Mouse (Mus musculus) hindbrain, embryonic 12.5 days (tissue): ENCODE measurements around the gene Ndrg2. TPM values are rescaled to one million over a fixed set of nuclear protein-coding genes. Genes with fewer than 3 reads are reported as not detected.
A peak's percentile ranks its signal among the peaks of the same experiment; 100 is the strongest.
"Not testable (repeated sequence)": the region's sequence is repeated elsewhere in the genome, so short reads cannot be mapped to it uniquely, and the experiment has no call there.

Experiments
- ATAC-seq: fragments of 200-750 bp; cut with Nextera tagmentation; 2 replicates; pipeline ENCODE4 v1.8.0; 2017; ENCODE audit warnings: moderate TSS enrichment; ENCODE audit not compliant: low FRiP score
- H3K27ac ChIP-seq: fragments of 300-500 bp; sonication (generic); 2 replicates; pipeline ENCODE4 v1.5.1; 2016; ENCODE audit warnings: mild to moderate bottlenecking
- H3K27me3 ChIP-seq: fragments of 300-500 bp; sonication (generic); 2 replicates; pipeline ENCODE4 v1.6.1; 2016; ENCODE audit warnings: mild to moderate bottlenecking
- H3K36me3 ChIP-seq: fragments of 300-500 bp; sonication (generic); 2 replicates; pipeline ENCODE4 v1.6.1; 2016; ENCODE audit warnings: mild to moderate bottlenecking
- H3K4me1 ChIP-seq: fragments of 300-500 bp; sonication (generic); 2 replicates; pipeline ENCODE4 v1.6.1; 2016
- H3K4me2 ChIP-seq: fragments of 300-500 bp; sonication (generic); replicated peaks from 2 replicates; pipeline ENCODE4 v1.6.1; 2016; ENCODE audit warnings: mild to moderate bottlenecking
- H3K4me3 ChIP-seq: fragments of 300-500 bp; sonication (generic); 2 replicates; pipeline ENCODE4 v1.5.1; 2016; ENCODE audit warnings: mild to moderate bottlenecking
- H3K9ac ChIP-seq: fragments of 300-500 bp; sonication (generic); 2 replicates; pipeline ENCODE4 v1.6.1; 2016; ENCODE audit warnings: mild to moderate bottlenecking, moderate library complexity
- H3K9me3 ChIP-seq: fragments of 300-500 bp; sonication (generic); replicated peaks from 2 replicates; pipeline ENCODE4 v1.6.1; 2016; ENCODE audit warnings: mild to moderate bottlenecking
- WGBS: fragments of 180-500 bp; shearing (Covaris S2); methylation state at CpG from one replicate; pipeline ENCODE4 v1.1.7; 2016; 5-methylcytosine and 5-hydroxymethylcytosine counted together
- polyA plus RNA-seq: library from polyadenylated mRNA; unstranded; fragments of >200 nt; fragmentation: Nextera tagmentation; extraction: Ambion mirVana; gene quantifications from 2 replicates; pipeline ENCODE4 v1.2.1, GENCODE M21; 2016

Gene Ndrg2
- 34.2 and 39.1 TPM in 2 replicates for polyA plus RNA-seq

GRCm38 (mm10) chr14:51913960-51914762, at the start of gene Ndrg2:
Gene Ndrg2, minus strand, starts transcription at chr14:51914158.
- Histone ChIP-seq H3K4me3 (peak within 1 kb of the TSS; percentile 56), H3K36me3 (no peaks in the 10 kb centered on the region), H3K9me3 (no peaks in the 10 kb centered on the region), H3K27ac (peak within 1 kb of the TSS; percentile 35), H3K4me1 (peaks cover 26% of the 10 kb centered on the region), H3K9ac (peak within 1 kb of the TSS; percentile 68), H3K4me2 (peak within 1 kb of the TSS; percentile 93), H3K27me3 (peaks cover 29% of the 10 kb centered on the region)
- peak; percentile 78 for ATAC-seq
- WGBS = 2% methylated on average over 21 of the region's 23 CpGs

GRCm38 (mm10) chr14:51960316-51960715, 46.4 kb upstream of the Ndrg2 start:
- 85% methylated on average over 2 of the region's 2 CpGs for WGBS
- ATAC-seq = no peak
- Histone ChIP-seq H3K9me3 (peaks cover 4% of the 10 kb centered on the region; the same call in 1 of the 2 replicates), H3K9ac (no peak overlapping the region), H3K4me3 (no peak overlapping the region), H3K36me3 (no peaks in the 10 kb centered on the region), H3K27me3 (no peaks in the 10 kb centered on the region), H3K4me1 (no peaks in the 10 kb centered on the region), H3K4me2 (no peak overlapping the region), H3K27ac (no peak overlapping the region)

GRCm38 (mm10) chr14:51943336-51943735, 29.4 kb upstream of the Ndrg2 start:
- no peak for ATAC-seq
- Histone ChIP-seq H3K9me3 (no peaks in the 10 kb centered on the region), H3K27ac (no peak overlapping the region), H3K4me1 (peaks cover 6% of the 10 kb centered on the region), H3K36me3 (no peaks in the 10 kb centered on the region), H3K27me3 (no peaks in the 10 kb centered on the region), H3K9ac (no peak overlapping the region), H3K4me2 (no peak overlapping the region), H3K4me3 (no peak overlapping the region)
- 88% methylated on average over 6 of the region's 6 CpGs for WGBS

- no peaks in the 10 kb centered on the region for H3K27me3 ChIP-seq
- no peaks in the 10 kb centered on the region for H3K9me3 ChIP-seq
- H3K27ac ChIP-seq = no peak overlapping the region
- no peak overlapping the region for H3K9ac ChIP-seq
- no peak overlapping the region for H3K4me2 ChIP-seq
- H3K4me3 ChIP-seq = no peak overlapping the region
- no peak for ATAC-seq
- WGBS = 65% methylated on average over 7 of the region's 7 CpGs
- H3K36me3 ChIP-seq = no peaks in the 10 kb centered on the region
- H3K4me1 ChIP-seq = peaks cover 6% of the 10 kb centered on the region
These were observed 28.3 kb upstream of the Ndrg2 start for GRCm38 (mm10) chr14:51942236-51942635.

- WGBS = 56% methylated on average over 9 of the region's 9 CpGs
- Histone ChIP-seq H3K27ac (no peak overlapping the region), H3K4me3 (no peak overlapping the region), H3K36me3 (no peaks in the 10 kb centered on the region), H3K9me3 (no peaks in the 10 kb centered on the region), H3K9ac (no peak overlapping the region), H3K4me2 (no peak overlapping the region), H3K4me1 (peaks cover 6% of the 10 kb centered on the region), H3K27me3 (no peaks in the 10 kb centered on the region)
- ATAC-seq = no peak
These were observed 27.6 kb upstream of the Ndrg2 start for GRCm38 (mm10) chr14:51941577-51941976.

- Histone ChIP-seq H3K36me3 (no peaks in the 10 kb centered on the region), H3K27ac (no peak overlapping the region), H3K9ac (no peak overlapping the region), H3K27me3 (no peaks in the 10 kb centered on the region), H3K9me3 (no peaks in the 10 kb centered on the region), H3K4me1 (peaks cover 6% of the 10 kb centered on the region), H3K4me2 (no peak overlapping the region), H3K4me3 (no peak overlapping the region)
- WGBS = 37% methylated on average over 8 of the region's 8 CpGs
- ATAC-seq = no peak
These were observed 27.1 kb upstream of the Ndrg2 start for GRCm38 (mm10) chr14:51940944-51941560.

- peaks cover 6% of the 10 kb centered on the region for H3K4me1 ChIP-seq
- H3K4me3 ChIP-seq = no peak overlapping the region
- no peak overlapping the region for H3K4me2 ChIP-seq
- H3K9ac ChIP-seq = no peak overlapping the region
- no peak overlapping the region for H3K27ac ChIP-seq
- no peaks in the 10 kb centered on the region for H3K27me3 ChIP-seq
- H3K36me3 ChIP-seq = no peaks in the 10 kb centered on the region
- 87% methylated on average over 9 of the region's 9 CpGs for WGBS
- no peak for ATAC-seq
- H3K9me3 ChIP-seq = no peaks in the 10 kb centered on the region
These were observed 25.0 kb upstream of the Ndrg2 start for GRCm38 (mm10) chr14:51939005-51939404.

GRCm38 (mm10) chr14:51932092-51933020, 18.4 kb upstream of the Ndrg2 start:
- no peak overlapping the region for H3K4me2 ChIP-seq
- no peak overlapping the region for H3K4me3 ChIP-seq
- no peaks in the 10 kb centered on the region for H3K9me3 ChIP-seq
- no peaks in the 10 kb centered on the region for H3K4me1 ChIP-seq
- WGBS = 78% methylated on average over 10 of the region's 10 CpGs
- no peak overlapping the region for H3K9ac ChIP-seq
- no peak overlapping the region for H3K27ac ChIP-seq
- H3K27me3 ChIP-seq = no peaks in the 10 kb centered on the region
- no peaks in the 10 kb centered on the region for H3K36me3 ChIP-seq
- no peak for ATAC-seq

GRCm38 (mm10) chr14:51930824-51931223, 16.9 kb upstream of the Ndrg2 start:
- Histone ChIP-seq H3K36me3 (no peaks in the 10 kb centered on the region), H3K4me3 (no peak overlapping the region), H3K4me1 (no peaks in the 10 kb centered on the region), H3K27me3 (no peaks in the 10 kb centered on the region), H3K9me3 (no peaks in the 10 kb centered on the region), H3K9ac (no peak overlapping the region), H3K4me2 (no peak overlapping the region), H3K27ac (no peak overlapping the region)
- 33% methylated on average over 5 of the region's 5 CpGs for WGBS
- peak; percentile 77 for ATAC-seq

- no peak overlapping the region for H3K9ac ChIP-seq
- 71% methylated on average over 9 of the region's 9 CpGs for WGBS
- H3K4me3 ChIP-seq = no peak overlapping the region
- H3K27me3 ChIP-seq = no peaks in the 10 kb centered on the region
- H3K4me2 ChIP-seq = no peak overlapping the region
- ATAC-seq = no peak
- no peaks in the 10 kb centered on the region for H3K9me3 ChIP-seq
- H3K27ac ChIP-seq = no peak overlapping the region
- H3K4me1 ChIP-seq = no peaks in the 10 kb centered on the region
- no peaks in the 10 kb centered on the region for H3K36me3 ChIP-seq
These were observed 16.0 kb upstream of the Ndrg2 start for GRCm38 (mm10) chr14:51929968-51930367.

- Histone ChIP-seq H3K9ac (no peak overlapping the region), H3K36me3 (no peaks in the 10 kb centered on the region), H3K27me3 (no peaks in the 10 kb centered on the region), H3K4me3 (no peak overlapping the region), H3K9me3 (no peaks in the 10 kb centered on the region), H3K27ac (no peak overlapping the region), H3K4me1 (no peaks in the 10 kb centered on the region), H3K4me2 (no peak overlapping the region)
- WGBS = 86% methylated on average over 8 of the region's 8 CpGs
- no peak for ATAC-seq
These were observed 15.5 kb upstream of the Ndrg2 start for GRCm38 (mm10) chr14:51929309-51929943.

GRCm38 (mm10) chr14:51926930-51927329, 13.0 kb upstream of the Ndrg2 start:
- H3K27ac ChIP-seq, H3K36me3 ChIP-seq, H3K4me2 ChIP-seq, ATAC-seq, H3K9ac ChIP-seq, H3K4me3 ChIP-seq, H3K9me3 ChIP-seq, H3K27me3 ChIP-seq, H3K4me1 ChIP-seq: not testable (repeated sequence)
- 94% methylated on average over 11 of the region's 11 CpGs for WGBS
